ENCODE assay signal across 8 mouse cellular contexts in genomic region chr7:105751491-105752433, GRCm38 (mm10). TPM values are rescaled to one million over a fixed set of nuclear protein-coding genes. Genes with fewer than 3 reads are reported as not detected.
DNase-seq lines count a peak whose midpoint lies in the region; ATAC-seq and TF ChIP-seq lines count a peak whose summit lies in the region.

Tpp1 (minus strand) TSS chr7:105752235.

- H3K27me3 ChIP-seq in heart, embryonic 10.5 days (ENCODE audit: insufficient read depth, poor library complexity, severe bottlenecking) = no peaks in the 10 kb centered on the region
- no peaks in the 10 kb centered on the region for H3K27me3 ChIP-seq in kidney, embryonic 15.5 days

- TF ChIP-seq POLR2A in bone marrow macrophage, adult 2 months (IDR thresholded peaks at IDR 0.05; ENCODE audit: borderline replicate concordance, low read depth, low read length) = no peak
- TF ChIP-seq POLR2A in embryonic fibroblast, embryonic 13.5 days (IDR thresholded peaks at IDR 0.05; ENCODE audit: low read depth, low read length) = peak; percentile 84

- peak; percentile 92 for DNase-seq in A20 (ENCODE audit: low read depth, low spot score)
- DNase-seq in heart, embryonic 10.5 days (ENCODE audit: low spot score) = peak; percentile 94
- peak; percentile 88 for DNase-seq in liver
- DNase-seq in spleen, postnatal 4 days (ENCODE audit: low spot score in 2 of 2) = peak; percentile 87 to 91

- peak within 1 kb of the TSS; percentile 89 for H3K4me3 ChIP-seq in bone marrow macrophage, adult 2 months (ENCODE audit: insufficient read depth, low read length)
- H3K4me3 ChIP-seq in embryonic fibroblast, embryonic 13.5 days (ENCODE audit: insufficient read depth, low read length) = peak within 1 kb of the TSS; percentile 89
- peak within 1 kb of the TSS; percentile 75 for H3K4me3 ChIP-seq in heart, embryonic 10.5 days
- H3K4me3 ChIP-seq in kidney, embryonic 15.5 days (replicated peaks) = peak within 1 kb of the TSS; percentile 60

- WGBS in heart, embryonic 10.5 days = 19% methylated on average over 20 of the region's 20 CpGs
- WGBS in kidney, embryonic 15.5 days = 21% methylated on average over 20 of the region's 20 CpGs

- H3K9ac ChIP-seq in kidney, embryonic 15.5 days = peak within 1 kb of the TSS; percentile 63

- TF ChIP-seq CTCF in bone marrow macrophage, adult 2 months (IDR thresholded peaks at IDR 0.05; ENCODE audit: low read depth, low read length) = no peak
- TF ChIP-seq CTCF in embryonic fibroblast, embryonic 13.5 days (IDR thresholded peaks at IDR 0.05; ENCODE audit: borderline replicate concordance, insufficient read depth, low read length) = no peak

- ATAC-seq in kidney, embryonic 15.5 days (replicated peaks; ENCODE audit: low FRiP score) = peak; percentile 93
- peak; percentile 93 for ATAC-seq in monocyte, adult 5-6 weeks (replicated peaks; ENCODE audit: insufficient number of reproducible peaks, low FRiP score, low TSS enrichment, poor library complexity, severe bottlenecking)

- H3K27ac ChIP-seq in bone marrow macrophage, adult 2 months (ENCODE audit: insufficient read depth, low read depth, low read length) = peak within 1 kb of the TSS; percentile 87
- H3K27ac ChIP-seq in embryonic fibroblast, embryonic 13.5 days (ENCODE audit: insufficient read depth, low read length) = peak within 1 kb of the TSS; percentile 21; the same call in 1 of the 2 replicates
- H3K27ac ChIP-seq in heart, embryonic 10.5 days = peak within 1 kb of the TSS; percentile 86
- peak within 1 kb of the TSS; percentile 41; the same call in 1 of the 2 replicates for H3K27ac ChIP-seq in kidney, embryonic 15.5 days

- no peaks in the 10 kb centered on the region for H3K9me3 ChIP-seq in heart, embryonic 10.5 days
- H3K9me3 ChIP-seq in kidney, embryonic 15.5 days (replicated peaks) = no peaks in the 10 kb centered on the region

- peak within 1 kb of the TSS; percentile 61 for H3K4me2 ChIP-seq in kidney, embryonic 15.5 days

- peaks cover 18% of the 10 kb centered on the region for H3K4me1 ChIP-seq in bone marrow macrophage, adult 2 months (ENCODE audit: control insufficient read depth, insufficient read depth, low read length)
- peaks cover 3% of the 10 kb centered on the region; the same call in 1 of the 2 replicates for H3K4me1 ChIP-seq in embryonic fibroblast, embryonic 13.5 days (ENCODE audit: control insufficient read depth, insufficient read depth, low read length)
- peaks cover 6% of the 10 kb centered on the region for H3K4me1 ChIP-seq in heart, embryonic 10.5 days
- peaks cover 13% of the 10 kb centered on the region for H3K4me1 ChIP-seq in kidney, embryonic 15.5 days

- peaks cover 62% of the 10 kb centered on the region for H3K36me3 ChIP-seq in heart, embryonic 10.5 days
- H3K36me3 ChIP-seq in kidney, embryonic 15.5 days = peaks cover 71% of the 10 kb centered on the region

RNA-seq across cellular contexts. Expression of gene Tpp1, which starts in this region (rescaled TPM):
- 257 and 299 TPM in 2 replicates for polyA plus RNA-seq in bone marrow macrophage, adult 2 months (2012; ENCODE audit: insufficient read depth, insufficient read length, missing spikeins)
- 200 and 265 TPM in 2 replicates for polyA plus RNA-seq in embryonic fibroblast, embryonic 13.5 days (2011; ENCODE audit: insufficient read length, low read depth, missing spikeins)
- 76.5 and 95.2 TPM in 2 replicates for polyA plus RNA-seq in heart, embryonic 10.5 days (2016; fragmentation: Nextera tagmentation; extraction: Ambion mirVana)
- 92.7 and 94.9 TPM in 2 replicates for polyA plus RNA-seq in kidney, embryonic 15.5 days (2015; fragmentation: Nextera tagmentation; extraction: Ambion mirVana)
- 13.5 to 25.3 TPM (median 22.9 TPM) in 3 replicates for total RNA-seq in monocyte, adult 5-6 weeks (2017)

Comparison
In these comparisons a context has a peak if more than half of its experiments do, and no peak if none do; other contexts are left out.
1. Peak in every context shown above with its lines: DNase-seq, ATAC-seq, H3K4me3 ChIP-seq and H3K27ac ChIP-seq.
2. H3K27ac ChIP-seq: peak in every context shown above with its lines; median percentile 87 in bone marrow macrophage, adult 2 months; 86 in heart, embryonic 10.5 days; 41 in kidney, embryonic 15.5 days; 21 in embryonic fibroblast, embryonic 13.5 days.